ENCODE assay signal across 13 mouse cellular contexts in the genomic region with DNA sequence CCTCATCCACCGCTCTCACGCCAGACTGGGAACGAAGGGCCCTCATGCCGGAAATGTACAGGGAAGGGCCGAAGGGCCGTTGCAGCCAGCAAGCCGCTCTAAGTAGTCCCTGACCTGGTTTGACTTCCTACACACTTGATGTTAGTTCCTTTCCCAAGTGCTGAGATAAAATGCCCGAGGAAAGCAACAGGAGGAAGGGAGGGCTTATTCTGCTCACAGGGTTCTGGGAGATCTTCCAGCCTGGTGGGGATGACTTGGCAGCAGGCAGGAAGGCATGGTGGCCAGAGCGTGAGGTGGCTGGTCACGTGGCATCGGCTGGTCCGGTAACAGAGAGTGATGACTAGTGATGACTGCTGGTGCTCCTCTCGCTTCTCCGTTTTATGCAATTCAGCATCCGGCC. TPM values are rescaled to one million over a fixed set of nuclear protein-coding genes. Genes with fewer than 3 reads are reported as not detected.
DNase-seq lines count a peak whose midpoint lies in the region; ATAC-seq and TF ChIP-seq lines count a peak whose summit lies in the region.
"Had no signal": no experiment of that assay in that cellular context is flagged by ENCODE, and none has a peak within 500 bp of the region (broad histone marks: within the 10 kb centered on the region; RNA-seq: fewer than 3 reads in every experiment).

No protein-coding gene starts in this region.

- H3K4me1 ChIP-seq in heart, embryonic 10.5 days = peaks cover 11% of the 10 kb centered on the region
- peaks cover 5% of the 10 kb centered on the region; the same call in 1 of the 2 replicates for H3K4me1 ChIP-seq in cerebellum, adult 2 months (ENCODE audit: control insufficient read depth, insufficient read depth, low read length)
- H3K4me1 ChIP-seq in lung, embryonic 15.5 days = peaks cover 8% of the 10 kb centered on the region; the same call in 1 of the 2 replicates

- H3K27ac ChIP-seq in heart, embryonic 10.5 days = no peak overlapping the region
- H3K27ac ChIP-seq in cerebellum, adult 2 months (ENCODE audit: insufficient read depth, low read length) = no peak overlapping the region
- no peak overlapping the region for H3K27ac ChIP-seq in lung, embryonic 15.5 days

- no peaks in the 10 kb centered on the region for H3K9me3 ChIP-seq in heart, embryonic 10.5 days
- no peaks in the 10 kb centered on the region for H3K9me3 ChIP-seq in lung, embryonic 15.5 days

- H3K9ac ChIP-seq in lung, embryonic 15.5 days = no peak overlapping the region

- no peaks in the 10 kb centered on the region for H3K27me3 ChIP-seq in heart, embryonic 10.5 days (ENCODE audit: insufficient read depth, poor library complexity, severe bottlenecking)
- H3K27me3 ChIP-seq in cerebellum, adult 2 months (ENCODE audit: control insufficient read depth, insufficient read depth, low read length) = no peaks in the 10 kb centered on the region
- H3K27me3 ChIP-seq in lung, embryonic 15.5 days = no peaks in the 10 kb centered on the region
- H3K27me3 ChIP-seq: Patski had no signal

- 76% methylated on average over 15 of the region's 15 CpGs for WGBS in heart, embryonic 10.5 days
- 41% methylated on average over 15 of the region's 15 CpGs for WGBS in cerebellum, adult 2 months
- WGBS in lung, embryonic 15.5 days = 72% methylated on average over 15 of the region's 15 CpGs

- peak; percentile 81 to 86 for DNase-seq in heart, adult 18-20 months
- DNase-seq in heart, embryonic 10.5 days (ENCODE audit: low spot score) = no peak
- DNase-seq in cerebellum, adult 2 months = peak; percentile 44 to 69
- DNase-seq in heart, postnatal 25 days (ENCODE audit: low spot score) = peak; percentile 33
- no peak for DNase-seq in natural killer cell, adult 2 months (ENCODE audit: low spot score in 2 of 2)
- no peak for DNase-seq in right cerebral cortex, postnatal 14 days
- DNase-seq in embryo, embryonic 10 days (ENCODE audit: low spot score) = no peak
- DNase-seq: adrenal gland, postnatal 10 days; gastrocnemius, postnatal 36 days; thymus, postnatal 25 days had no signal

- ATAC-seq in lung, embryonic 15.5 days (ENCODE audit: borderline replicate concordance, extremely low read depth, low FRiP score, low TSS enrichment) = 0 out of 2 replicates have a peak, but pooled peaks have one; percentile 27
- ATAC-seq: Patski had no signal

- no peak overlapping the region for H3K4me3 ChIP-seq in heart, embryonic 10.5 days
- H3K4me3 ChIP-seq in cerebellum, adult 2 months (replicated peaks; ENCODE audit: insufficient read depth, low read depth, low read length) = no peak overlapping the region
- no peak overlapping the region for H3K4me3 ChIP-seq in lung, embryonic 15.5 days
- H3K4me3 ChIP-seq: myocyte had no signal

- no peak overlapping the region for H3K4me2 ChIP-seq in lung, embryonic 15.5 days

- H3K36me3 ChIP-seq in heart, embryonic 10.5 days = no peaks in the 10 kb centered on the region
- no peaks in the 10 kb centered on the region for H3K36me3 ChIP-seq in lung, embryonic 15.5 days

- TF ChIP-seq CTCF in cerebellum, adult 2 months (IDR thresholded peaks at IDR 0.05; ENCODE audit: borderline replicate concordance, insufficient read depth, low read depth, low read length) = no peak

- TF ChIP-seq POLR2A in cerebellum, adult 2 months (IDR thresholded peaks at IDR 0.05; ENCODE audit: borderline replicate concordance, insufficient read depth, low read length) = no peak

- intact Hi-C loops in heart, postnatal 25 days (cut with DNase I) = loop anchor here (5.0 kb wide), 1 partner anchor 46 kb away; the partner anchor contains the start of gene Ctnnb1

RNA-seq across cellular contexts. Expression of gene Ctnnb1, which starts 47.9 kb away (rescaled TPM):
- total RNA-seq in heart, adult 18-20 months (2021) = 100 to 1,000 TPM; 384 to 392 TPM
- 390 and 445 TPM in 2 replicates for polyA plus RNA-seq in heart, embryonic 10.5 days (2016; fragmentation: Nextera tagmentation; extraction: Ambion mirVana)
- 222 and 255 TPM in 2 replicates for polyA plus RNA-seq in cerebellum, adult 2 months (2012; rRNA removed)
- total RNA-seq in heart, postnatal 25 days (2021) = 100 to 1,000 TPM; 450 to 481 TPM
- 552 and 563 TPM in 2 replicates for polyA plus RNA-seq in lung, embryonic 15.5 days (2015; fragmentation: Nextera tagmentation; extraction: Ambion mirVana)

Comparison
In these comparisons a context has a peak if more than half of its experiments do, and no peak if none do; other contexts are left out.
1. DNase-seq: peak in heart, adult 18-20 months (2 of 2), cerebellum, adult 2 months (2 of 2) and heart, postnatal 25 days (single experiment); none in heart, embryonic 10.5 days (single experiment), natural killer cell, adult 2 months (0 of 2), right cerebral cortex, postnatal 14 days (single experiment) and embryo, embryonic 10 days (single experiment).